Mouse (Mus musculus) lung, postnatal 25 days (tissue): ENCODE results near the gene Ubqln4.
A peak's percentile ranks its signal among the peaks of the same experiment; 100 is the strongest.

Source experiments
- DNase-seq: peaks from one replicate; pipeline ENCODE4 v3.0.0; 2022; ENCODE audit warnings: low spot score

The Ubqln4 gene

DNA sequence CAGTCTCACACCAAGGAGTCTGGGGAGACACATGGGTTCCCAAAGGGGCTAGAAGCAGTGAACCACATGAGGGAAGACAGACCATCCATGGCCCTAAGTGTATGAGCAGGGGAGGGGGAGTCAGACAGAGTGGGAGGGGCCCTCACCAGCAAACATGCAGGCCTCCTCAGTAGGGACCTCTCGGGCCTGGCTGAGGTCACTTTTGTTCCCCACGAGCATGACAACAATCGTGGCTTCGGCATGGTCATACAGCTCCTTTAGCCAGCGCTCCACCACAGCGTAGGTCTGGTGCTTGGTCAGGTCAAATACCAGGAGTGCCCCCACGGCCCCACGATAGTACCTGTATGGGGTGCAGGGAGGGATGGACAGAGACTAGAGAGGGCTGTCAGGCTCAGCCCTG lies 10.4 kb upstream of the Ubqln4 start:
- no peak for DNase-seq

DNA sequence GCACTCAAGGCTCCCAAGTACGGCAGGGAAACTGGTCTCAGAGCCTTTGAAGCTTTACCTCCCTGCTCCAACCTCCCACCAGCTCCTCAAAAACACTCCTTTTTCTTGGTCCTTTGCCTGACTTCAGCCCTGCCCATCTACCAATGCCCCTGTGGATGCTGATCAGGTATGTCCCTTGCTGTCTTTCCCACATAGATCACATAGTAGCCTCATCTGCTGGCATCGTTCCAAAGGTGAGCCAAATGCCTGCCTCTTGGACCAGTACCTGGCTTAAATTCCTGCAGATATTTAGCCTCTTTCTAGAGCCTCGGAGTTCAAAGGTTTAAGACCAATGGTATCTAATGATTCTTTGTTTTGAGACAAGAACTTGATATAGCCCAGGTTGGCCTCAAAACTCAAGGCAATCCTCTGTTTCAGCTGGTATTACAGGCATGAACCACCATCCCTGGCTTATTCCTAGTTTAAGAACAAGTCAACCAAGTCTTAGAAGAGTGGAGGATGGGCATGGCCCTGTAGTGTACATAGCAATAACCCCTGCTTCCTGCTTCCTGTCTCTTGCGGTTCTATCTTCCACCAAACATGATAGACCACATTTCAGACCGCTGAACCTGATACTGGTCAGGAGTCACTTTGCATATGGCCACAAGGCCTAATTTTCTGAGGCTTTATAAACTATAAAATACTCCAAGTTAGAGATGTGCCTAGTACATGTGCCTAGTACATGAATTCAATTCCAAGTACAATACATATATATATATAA lies 9.7 kb upstream of the Ubqln4 start:
- DNase-seq: no peak

DNA sequence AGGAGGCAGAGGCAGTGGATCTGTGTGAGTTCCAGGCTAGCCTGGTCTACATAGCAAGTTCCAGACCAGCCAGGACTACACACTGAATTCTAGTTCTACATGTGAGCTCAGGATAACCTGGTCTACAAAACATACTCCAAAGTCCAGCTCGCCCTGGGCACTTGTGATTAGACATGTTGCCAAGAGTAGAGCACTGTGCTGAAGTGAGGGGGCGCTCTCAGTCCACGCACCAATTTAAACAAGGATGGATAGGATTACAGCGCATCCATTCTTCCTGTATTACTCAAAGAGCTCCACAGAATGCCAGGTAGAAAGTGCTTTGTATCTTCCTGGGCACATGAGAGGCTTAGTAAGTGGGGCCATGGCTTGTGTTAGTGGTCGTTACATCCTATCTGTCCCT lies 9.0 kb upstream of the Ubqln4 start:
- DNase-seq: peak; percentile 42

DNA sequence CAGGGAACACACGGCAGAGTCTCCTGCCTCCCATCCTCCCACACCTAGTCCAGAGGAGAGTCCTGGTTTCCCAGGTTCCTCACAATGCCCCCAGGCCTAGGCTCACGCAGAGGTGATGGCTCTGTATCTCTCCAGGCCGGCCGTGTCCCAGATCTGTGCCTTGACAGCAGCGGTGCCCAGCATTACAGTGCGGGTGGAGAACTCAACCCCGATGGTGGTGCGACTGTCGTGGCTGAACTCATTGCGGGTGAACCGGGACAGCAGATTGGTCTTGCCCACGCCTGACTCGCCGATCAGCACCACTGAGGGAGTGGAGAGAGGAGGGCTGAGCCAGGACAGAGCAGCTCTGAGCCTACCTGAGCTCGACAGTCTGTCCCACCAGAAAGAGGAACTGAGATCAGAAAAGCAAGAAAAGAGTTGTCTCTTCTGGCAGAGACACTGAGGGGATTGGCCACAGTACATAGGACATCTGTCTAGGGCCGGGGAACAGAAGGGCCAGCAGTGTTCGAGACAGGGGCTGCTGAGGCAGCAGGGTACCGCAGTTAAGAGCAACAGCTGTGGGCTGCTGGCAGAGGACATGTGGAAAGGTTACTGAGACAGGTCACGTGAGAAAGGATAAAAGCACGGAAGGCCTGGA lies 8.5 kb upstream of the Ubqln4 start:
- DNase-seq: no peak

DNA sequence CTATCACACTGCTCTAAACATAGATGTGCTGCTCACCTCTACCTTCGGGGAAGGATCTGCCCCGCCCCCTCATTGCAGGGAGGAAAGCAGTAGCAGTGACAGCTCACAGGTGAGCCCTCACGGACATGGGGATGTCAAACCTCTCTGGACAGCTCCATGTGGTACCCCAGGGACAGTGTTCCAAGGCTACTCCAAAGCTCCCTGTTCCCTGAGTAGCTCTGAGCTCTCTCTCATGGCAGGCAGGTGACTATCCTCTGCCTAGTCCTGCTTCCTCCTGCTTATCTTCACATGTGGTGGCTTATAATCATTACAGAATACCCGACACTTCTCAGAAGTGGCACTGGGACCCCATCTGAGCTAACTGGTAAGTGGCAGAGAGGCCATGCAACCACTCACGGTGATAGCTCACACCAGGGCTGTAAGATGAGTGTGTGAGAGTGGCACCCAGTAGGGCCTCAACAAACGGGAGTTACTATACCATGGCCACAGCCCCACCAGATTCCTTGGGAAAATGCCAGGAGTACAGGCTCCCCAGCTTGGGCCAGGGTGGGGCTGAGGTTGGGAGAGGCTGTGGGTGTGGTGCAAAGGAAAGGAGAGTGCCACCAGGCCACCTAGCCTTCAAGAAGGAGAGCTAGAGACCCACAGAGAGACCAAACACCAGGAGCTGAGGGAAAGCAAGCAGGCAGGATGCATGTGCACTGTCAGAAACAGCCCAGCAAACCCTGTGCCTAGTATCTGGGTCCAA lies 6.7 kb upstream of the Ubqln4 start:
- no peak for DNase-seq

DNA sequence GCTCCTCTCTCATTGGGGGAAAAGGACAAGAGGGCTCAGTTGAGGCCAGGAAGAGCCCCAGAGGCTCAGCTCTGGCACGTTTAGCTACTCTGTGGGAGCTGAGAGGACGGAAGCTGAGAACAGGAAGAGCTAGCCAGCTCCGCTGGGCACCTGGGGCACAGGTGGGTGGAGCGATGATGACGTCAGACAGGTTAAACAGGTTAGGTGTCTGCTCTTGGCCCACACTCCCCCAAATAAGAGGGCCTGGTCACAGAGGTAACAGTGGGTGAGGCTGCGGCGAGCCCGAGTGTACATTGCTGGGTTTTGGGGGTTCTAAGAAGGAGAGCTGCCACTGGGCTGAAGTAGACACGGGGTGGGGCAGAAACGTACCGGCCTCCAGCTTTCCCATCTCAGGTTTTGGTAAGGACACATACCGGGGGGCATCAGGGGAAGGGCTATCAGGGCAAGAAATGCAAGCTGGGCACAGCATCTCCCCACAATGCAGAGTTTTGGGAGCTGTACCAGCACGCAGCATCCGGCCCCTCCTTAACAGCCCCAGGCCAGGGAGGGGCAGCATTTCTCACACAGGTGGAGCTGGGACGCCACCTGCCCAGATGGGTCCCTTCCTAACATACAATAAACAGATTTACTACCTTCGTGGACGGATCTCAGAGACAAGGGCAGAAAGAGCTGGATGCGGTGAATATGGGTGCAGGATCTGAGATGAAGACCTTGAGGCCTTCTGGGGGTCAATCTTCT lies 5.2 kb upstream of the Ubqln4 start, which contains the start of gene Rab25:
TSS of gene Rab25 (minus strand) at position 121 of the 738 bp plus-strand sequence.
- DNase-seq: peak; percentile 86

DNA sequence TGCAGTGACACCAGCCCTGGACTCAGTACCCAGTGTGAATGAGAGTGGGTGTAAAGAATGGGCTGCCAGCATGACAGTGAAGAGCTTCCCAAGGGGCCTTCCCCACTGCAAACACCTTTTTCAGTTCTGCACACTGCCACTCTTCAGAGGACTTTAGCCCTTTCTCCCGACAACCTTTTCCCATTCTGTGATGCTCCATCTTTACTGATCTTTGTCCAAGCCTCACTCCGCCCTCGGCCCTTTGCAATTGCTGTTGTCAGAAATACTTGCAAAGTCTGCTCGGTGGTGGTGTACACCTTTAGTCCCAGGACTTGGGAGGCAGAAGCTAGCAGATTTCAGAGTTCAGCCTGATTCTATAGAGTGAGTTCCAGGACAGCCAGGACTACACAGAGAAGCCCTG lies 2.0 kb upstream of the Ubqln4 start:
- no peak for DNase-seq

DNA sequence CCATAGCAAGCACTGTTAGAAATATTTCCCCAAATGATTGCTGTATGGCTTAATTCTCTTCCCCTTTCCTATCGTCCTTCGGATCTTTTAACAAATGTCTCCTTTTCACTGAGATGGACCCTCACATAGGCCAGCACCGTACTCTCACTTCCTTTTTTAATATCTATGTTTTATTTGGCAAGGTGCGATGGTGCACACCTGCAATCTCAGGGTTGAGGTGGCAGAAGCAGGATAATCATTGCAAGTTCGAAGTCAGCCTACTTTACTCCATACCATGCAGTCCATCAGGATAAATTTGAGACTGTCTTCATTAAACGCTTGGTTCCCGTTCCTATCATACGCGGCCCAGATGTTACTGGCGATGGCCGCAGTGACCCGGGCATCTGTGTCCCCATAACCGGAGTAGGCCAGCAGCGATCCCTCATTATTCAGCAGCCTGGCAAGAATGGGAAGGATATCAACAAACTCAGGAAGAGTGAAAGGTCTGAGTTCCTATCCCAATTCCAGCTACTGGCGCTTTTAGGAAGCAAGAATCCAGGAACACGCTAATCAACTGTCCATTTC lies 1.4 kb upstream of the Ubqln4 start:
- no peak for DNase-seq

DNA sequence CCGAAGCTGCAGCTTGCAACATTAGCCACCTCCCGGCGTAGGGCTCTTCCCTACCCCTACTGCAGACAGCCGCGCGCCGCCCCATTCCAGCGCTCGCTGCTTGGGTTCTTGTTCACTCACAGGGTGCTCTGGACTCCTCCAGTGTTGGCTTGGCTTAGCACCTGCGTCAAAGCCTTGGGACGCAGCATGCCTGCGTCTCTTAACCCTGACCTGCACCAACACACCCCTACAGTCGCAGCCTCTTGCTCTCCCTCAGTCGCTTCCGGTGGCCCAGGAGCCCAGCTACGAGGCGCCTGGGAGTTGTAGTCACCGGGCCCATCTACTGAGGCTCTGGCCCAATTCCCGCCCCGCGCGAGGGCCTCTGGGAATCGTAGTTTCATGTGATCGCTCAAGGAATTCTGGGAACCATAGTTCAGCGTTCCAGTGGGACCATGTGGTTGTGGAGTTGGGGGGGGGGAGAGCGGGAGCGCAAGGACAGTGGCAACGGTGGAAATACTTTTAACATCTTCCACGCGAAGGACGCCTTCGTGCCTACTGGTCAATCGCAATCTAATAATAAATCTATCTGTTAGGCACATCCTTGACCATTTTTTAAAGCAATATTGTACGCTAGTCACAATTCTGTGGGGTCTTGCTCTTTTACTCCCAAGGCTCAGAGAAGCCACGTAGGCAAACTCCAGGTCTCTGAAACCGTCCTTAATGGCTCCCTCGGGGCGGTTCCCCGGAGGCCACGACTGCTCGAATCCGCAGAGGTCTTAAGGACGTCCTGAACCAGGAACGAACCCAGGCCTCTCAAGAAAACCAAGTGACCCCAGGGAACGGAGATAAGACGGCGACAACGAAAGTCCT lies 658 bp upstream of the Ubqln4 start, which contains the start of gene Lamtor2:
TSS of gene Lamtor2 (minus strand) at position 399 of the 849 bp plus-strand sequence.
- peak; percentile 99 for DNase-seq

DNA sequence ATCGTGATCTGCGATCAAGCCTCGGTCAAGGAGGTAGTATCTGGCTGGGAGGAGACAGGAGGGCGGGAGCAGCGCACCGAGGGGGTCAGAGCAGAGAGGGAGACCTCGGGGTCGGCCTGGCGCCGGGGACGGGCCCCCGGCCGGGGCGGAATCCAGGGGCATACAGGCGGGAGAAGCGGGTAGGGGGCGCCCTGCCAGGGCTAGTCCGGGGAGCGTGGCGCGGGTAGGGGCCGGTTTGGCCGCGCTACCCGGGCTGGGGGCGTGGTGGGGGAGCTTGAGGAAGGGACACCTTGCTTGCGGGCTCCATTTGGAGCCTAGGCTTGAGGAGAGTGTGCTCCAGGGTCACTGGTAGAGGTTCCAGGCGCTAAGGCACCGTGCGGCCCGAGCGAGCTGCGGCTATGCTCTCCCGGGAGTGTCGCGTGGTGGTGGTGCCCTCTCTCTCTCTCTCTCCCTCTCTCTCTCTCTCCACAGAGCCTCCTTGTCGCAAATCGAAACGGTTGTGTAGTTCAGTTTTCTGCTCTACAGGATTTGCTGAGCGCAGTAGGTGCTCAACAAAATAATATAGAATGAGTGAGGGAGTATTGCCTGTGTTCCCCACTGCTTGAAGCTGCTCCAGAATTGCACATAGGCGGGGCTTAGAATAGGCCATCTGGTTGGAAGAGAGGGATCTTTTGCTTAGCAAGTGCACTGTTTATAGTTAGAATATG lies 475 bp downstream of the Ubqln4 start:
- peak; percentile 39 for DNase-seq

DNA sequence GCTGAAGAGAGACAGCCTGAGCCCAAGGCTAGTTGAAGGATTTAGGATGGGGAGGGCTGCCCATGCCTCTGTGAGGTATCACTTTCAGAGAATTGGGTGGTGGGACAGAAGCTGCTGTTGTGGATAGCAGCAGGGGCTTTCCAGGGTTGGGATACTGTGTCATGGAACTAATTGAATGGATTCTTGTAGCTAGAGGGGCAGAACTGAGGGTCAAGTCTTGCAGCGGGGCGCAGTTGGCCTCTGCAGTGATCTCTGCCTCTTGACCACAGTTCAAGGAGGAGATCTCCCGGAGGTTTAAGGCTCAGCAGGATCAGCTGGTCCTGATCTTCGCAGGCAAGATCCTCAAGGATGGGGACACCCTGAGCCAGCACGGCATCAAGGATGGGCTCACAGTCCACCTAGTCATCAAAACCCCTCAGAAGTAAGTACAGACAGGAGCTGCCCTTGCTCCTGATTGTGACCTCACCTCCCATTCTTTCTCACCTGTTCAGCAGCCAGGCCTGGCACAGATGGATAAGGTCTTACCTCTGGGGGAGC lies 1.6 kb downstream of the Ubqln4 start:
- DNase-seq: no peak

DNA sequence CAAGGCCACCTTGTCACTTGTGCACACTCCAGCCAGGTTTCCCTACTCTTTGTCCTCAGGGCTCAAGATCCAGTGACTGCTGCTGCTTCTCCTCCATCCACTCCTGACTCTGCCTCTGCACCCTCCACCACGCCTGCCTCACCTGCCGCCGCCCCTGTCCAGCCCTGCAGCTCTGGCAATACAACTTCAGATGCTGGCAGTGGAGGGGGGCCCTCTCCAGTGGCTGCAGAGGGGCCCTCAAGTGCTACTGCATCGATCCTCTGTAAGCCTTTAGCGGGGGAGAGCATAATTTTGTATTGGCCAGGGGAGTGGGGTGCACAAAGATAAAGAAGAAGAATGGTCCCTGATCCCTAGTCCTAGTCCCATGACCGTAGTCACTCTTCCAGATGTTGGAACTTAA lies 2.2 kb downstream of the Ubqln4 start:
- DNase-seq: no peak

DNA sequence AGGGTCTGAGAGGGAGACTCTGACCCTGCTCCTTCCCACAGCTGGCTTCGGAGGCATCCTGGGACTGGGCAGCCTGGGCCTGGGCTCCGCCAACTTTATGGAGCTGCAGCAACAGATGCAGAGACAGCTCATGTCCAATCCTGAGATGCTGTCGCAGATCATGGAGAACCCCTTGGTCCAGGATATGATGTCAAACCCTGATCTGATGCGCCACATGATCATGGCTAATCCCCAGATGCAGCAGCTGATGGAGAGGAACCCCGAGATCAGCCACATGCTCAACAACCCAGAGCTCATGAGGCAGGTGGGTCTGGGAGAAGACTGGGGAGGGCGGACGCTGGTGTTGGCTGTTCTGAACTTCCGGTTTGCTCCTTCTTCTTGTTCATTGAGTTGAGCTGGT lies 3.1 kb downstream of the Ubqln4 start:
- DNase-seq: no peak

DNA sequence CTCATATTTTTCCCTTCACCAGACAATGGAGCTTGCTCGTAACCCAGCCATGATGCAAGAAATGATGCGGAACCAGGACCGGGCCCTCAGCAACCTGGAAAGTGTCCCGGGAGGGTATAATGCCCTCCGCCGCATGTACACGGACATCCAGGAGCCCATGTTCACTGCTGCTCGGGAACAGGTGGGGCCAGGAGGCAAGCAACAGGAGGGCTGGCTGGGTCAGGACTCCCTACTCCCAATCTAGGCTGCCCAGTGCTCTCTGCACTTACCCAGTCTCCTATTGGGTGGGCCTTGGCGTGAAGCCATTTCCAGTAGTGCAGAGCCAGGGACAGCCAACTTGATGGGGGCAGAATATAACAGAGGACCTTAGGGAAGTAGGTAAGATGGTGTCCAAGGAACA lies 6.0 kb downstream of the Ubqln4 start:
- DNase-seq: no peak

DNA sequence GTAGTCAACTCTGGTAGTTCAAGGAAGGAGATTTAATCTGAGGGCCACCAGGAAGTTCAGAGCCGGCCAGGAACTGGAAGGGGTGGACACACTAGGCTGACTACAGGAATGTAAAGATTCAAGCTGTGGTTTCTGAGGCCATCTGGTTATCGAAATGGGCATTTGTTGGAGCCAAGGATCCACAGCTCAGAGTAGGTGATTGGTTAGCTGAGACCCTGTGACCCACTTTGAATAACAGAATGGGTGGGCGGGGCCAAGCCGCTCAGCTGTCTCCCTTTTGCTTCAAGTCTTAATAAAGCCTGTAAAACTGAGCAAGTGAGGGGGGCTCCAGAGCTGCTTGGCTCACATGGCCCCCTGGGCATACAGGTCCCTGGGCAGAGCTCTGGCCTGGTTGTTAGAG lies 8.4 kb downstream of the Ubqln4 start:
- no peak for DNase-seq

DNA sequence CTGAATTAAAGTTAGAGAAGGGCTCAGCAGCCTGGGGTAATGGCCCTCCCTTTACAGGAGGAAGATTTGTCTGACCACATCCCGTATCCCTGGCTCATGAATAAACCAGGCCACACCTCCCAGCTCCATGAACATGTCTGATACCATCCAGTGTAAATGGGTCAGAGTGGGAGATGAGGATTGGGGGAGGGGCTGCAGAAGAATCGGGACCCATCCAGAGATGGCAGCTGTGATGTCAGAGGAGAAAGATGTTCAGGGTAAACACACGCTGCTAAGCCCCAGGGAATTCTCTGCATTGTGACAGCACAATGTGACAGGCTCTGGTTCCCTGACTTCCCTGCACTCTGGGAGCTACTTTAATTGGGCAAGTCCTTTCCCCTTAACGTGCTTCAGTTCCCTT lies 9.9 kb downstream of the Ubqln4 start:
- DNase-seq: no peak

DNA sequence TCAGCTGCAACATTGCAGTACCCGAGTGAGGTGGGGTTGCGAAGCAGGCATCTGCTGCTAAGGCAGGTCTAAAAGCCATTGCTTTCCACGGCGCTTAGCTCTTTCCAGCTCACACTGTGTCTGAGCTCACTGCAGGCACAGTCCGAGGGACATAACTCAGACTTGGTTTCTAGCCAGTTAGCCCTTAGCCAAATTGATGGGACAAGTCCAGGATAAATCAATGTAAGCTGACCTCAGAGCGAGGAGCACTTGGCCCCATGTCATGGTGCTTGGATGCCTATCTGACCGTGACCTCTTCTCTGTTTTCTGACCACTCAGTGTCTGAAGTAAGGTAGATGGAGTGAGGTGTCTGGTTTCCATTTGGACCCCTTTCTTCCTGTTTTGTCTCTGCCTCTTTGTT lies 10.4 kb downstream of the Ubqln4 start:
- DNase-seq: no peak

DNA sequence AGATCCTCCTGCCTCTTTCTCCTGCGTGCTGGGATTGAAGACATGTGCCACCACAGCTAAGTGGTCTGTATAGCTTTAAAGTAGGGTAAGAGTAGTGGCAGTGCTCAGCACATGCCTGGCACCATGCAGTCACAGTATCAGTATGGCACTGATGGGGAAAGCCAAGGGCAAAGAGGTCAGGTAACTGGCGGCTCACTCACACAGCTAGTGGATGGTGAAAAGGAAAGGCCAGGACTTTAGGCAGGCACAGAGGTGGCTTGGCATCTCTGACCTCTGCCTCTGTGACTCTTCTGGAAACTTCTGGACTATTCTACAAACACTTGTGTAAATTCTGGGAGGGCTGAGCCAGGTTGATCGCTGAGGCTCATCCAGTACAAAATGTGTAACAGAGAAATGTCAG lies 12.6 kb downstream of the Ubqln4 start:
- DNase-seq: no peak

DNA sequence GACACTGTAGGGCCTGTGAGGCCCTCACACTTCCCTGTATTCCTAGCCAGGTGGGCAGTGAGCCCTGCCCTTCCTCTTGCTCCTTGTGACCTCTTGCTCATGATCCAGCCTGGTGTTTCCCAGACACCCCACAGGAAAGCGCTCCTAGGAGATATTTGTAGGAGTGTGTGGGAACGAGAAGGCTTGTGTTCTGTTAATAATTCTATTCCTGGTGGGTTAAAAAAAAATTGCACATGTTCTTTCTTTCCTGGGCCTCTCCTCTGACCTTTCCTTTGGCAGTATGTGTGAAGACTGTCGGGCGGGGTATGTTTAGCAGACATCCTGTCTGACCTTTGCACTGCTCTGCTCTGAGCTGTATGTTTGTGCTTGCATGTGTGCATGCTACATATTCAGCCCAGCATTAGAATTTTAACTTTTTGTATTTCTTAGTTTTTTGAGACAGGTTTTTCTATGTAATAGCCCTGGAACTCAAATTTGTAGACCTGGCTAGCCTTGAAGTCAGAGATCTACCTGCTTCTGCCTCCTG lies 13.0 kb downstream of the Ubqln4 start:
- DNase-seq: no peak

DNA sequence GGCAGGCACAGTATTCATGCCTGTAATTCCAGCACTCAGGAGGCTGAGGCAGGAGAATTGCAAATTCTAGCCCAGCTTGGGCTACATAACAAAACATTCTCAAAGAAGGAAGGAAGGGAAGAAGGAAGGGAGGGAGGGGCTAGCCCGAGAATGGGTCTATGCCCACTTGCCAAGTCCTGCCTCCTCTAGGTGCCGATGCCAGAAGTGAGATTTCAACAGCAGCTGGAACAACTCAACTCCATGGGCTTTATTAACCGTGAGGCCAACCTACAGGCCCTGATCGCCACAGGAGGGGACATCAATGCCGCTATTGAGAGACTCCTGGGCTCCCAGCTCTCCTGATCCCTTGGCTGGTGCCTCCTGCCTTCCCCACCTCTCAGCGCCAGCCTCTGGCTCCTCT lies 14.3 kb downstream of the Ubqln4 start:
- no peak for DNase-seq
